Mouse (Mus musculus) hindbrain, embryonic 16.5 days (tissue): ENCODE measurements around the gene Pkdrej. TPM values are rescaled to one million over a fixed set of nuclear protein-coding genes. Genes with fewer than 3 reads are reported as not detected.

Source experiments
- ATAC-seq: fragments of 200-750 bp; cut with Nextera tagmentation; 2 replicates; pipeline ENCODE4 v1.8.0; 2017; ENCODE audit warnings: moderate TSS enrichment, moderate library complexity
- H3K27ac ChIP-seq: fragments of 300-500 bp; sonication (generic); 2 replicates; pipeline ENCODE4 v1.5.1; 2014; ENCODE audit warnings: low read depth, mild to moderate bottlenecking, control low read depth, low read length, moderate library complexity
- H3K27me3 ChIP-seq: fragments of 300-500 bp; sonication (generic); replicated peaks from 2 replicates; pipeline ENCODE4 v1.6.1; 2014; ENCODE audit warnings: low read length; ENCODE audit not compliant: control insufficient read depth, insufficient read depth
- H3K36me3 ChIP-seq: fragments of 300-500 bp; sonication (generic); 2 replicates; pipeline ENCODE4 v1.6.1; 2014; ENCODE audit warnings: mild to moderate bottlenecking, low read length, moderate library complexity, mixed read lengths; ENCODE audit not compliant: control insufficient read depth, insufficient read depth
- H3K4me1 ChIP-seq: fragments of 300-500 bp; sonication (generic); 2 replicates; pipeline ENCODE4 v1.6.1; 2014; ENCODE audit warnings: low read depth, low read length; ENCODE audit not compliant: control insufficient read depth, insufficient read depth
- H3K4me2 ChIP-seq: fragments of 300-500 bp; sonication (generic); 2 replicates; pipeline ENCODE4 v1.6.1; 2014; ENCODE audit warnings: mild to moderate bottlenecking, low read length, control low read depth, moderate library complexity
- H3K4me3 ChIP-seq: fragments of 300-500 bp; sonication (generic); 2 replicates; pipeline ENCODE4 v1.5.1; 2014; ENCODE audit warnings: mild to moderate bottlenecking, low read length, control low read depth, moderate library complexity
- H3K9ac ChIP-seq: fragments of 300-500 bp; sonication (generic); 2 replicates; pipeline ENCODE4 v1.6.1; 2014; ENCODE audit warnings: low read depth, mild to moderate bottlenecking, control low read depth, low read length, moderate library complexity
- H3K9me3 ChIP-seq: fragments of 300-500 bp; sonication (generic); 2 replicates; pipeline ENCODE4 v1.6.1; 2014; ENCODE audit warnings: mild to moderate bottlenecking, low read length, moderate library complexity; ENCODE audit not compliant: control insufficient read depth
- WGBS: fragments of 180-500 bp; shearing (Covaris S2); extraction: QIAGEN DNeasy Blood & Tissue Kit; methylation state at CpG from one replicate; pipeline ENCODE4 v1.1.7; 2014; 5-methylcytosine and 5-hydroxymethylcytosine counted together
- polyA plus RNA-seq: library from polyadenylated mRNA; unstranded; fragments of >200 nt; fragmentation: Nextera tagmentation; extraction: Ambion mirVana; gene quantifications from 2 replicates; pipeline ENCODE4 v1.2.1, GENCODE M21; 2015

Pkdrej gene
- polyA plus RNA-seq, 1 experiment from 2014 or later: 0.08 TPM

GRCm38 (mm10) chr15:85766677-85767076 is 54.9 kb downstream of the Pkdrej start:
- no peaks in the 10 kb centered on the region for H3K27me3 ChIP-seq
- H3K27ac ChIP-seq: no peak overlapping the region
- no peak overlapping the region for H3K4me2 ChIP-seq
- no peak for ATAC-seq
- H3K4me3 ChIP-seq: no peak overlapping the region
- H3K4me1 ChIP-seq: no peaks in the 10 kb centered on the region
- no peak overlapping the region for H3K9ac ChIP-seq
- no peaks in the 10 kb centered on the region for H3K36me3 ChIP-seq
- 94% methylated on average over 5 of the region's 5 CpGs for WGBS
- peaks cover 2% of the 10 kb centered on the region; the same call in 1 of the 2 replicates for H3K9me3 ChIP-seq

- no peaks in the 10 kb centered on the region for H3K4me1 ChIP-seq
- H3K4me2 ChIP-seq: no peak overlapping the region
- H3K9me3 ChIP-seq: peaks cover 2% of the 10 kb centered on the region; the same call in 1 of the 2 replicates
- no peak for ATAC-seq
- no peaks in the 10 kb centered on the region for H3K36me3 ChIP-seq
- H3K4me3 ChIP-seq: no peak overlapping the region
- 49% methylated on average over 3 of the region's 3 CpGs for WGBS
- H3K9ac ChIP-seq: no peak overlapping the region
- H3K27ac ChIP-seq: no peak overlapping the region
- H3K27me3 ChIP-seq: no peaks in the 10 kb centered on the region
These were observed 56.5 kb downstream of the Pkdrej start for GRCm38 (mm10) chr15:85765022-85765421.

Other genes with a start within 250 kb of the Pkdrej start
- gene Wnt7b, start 239.3 kb downstream of the Pkdrej start, polyA plus RNA-seq: 26.4 and 35.4 TPM in 2 replicates
- 2.7 and 2.9 TPM in 2 replicates for gene Ppara, start 86.8 kb downstream of the Pkdrej start, polyA plus RNA-seq
- gene Cdpf1, start 10.0 kb downstream of the Pkdrej start, polyA plus RNA-seq: 21.9 and 24.9 TPM in 2 replicates
- gene Ttc38, start 10.6 kb upstream of the Pkdrej start, polyA plus RNA-seq: 3.2 and 4.2 TPM in 2 replicates
- 6.2 and 8.3 TPM in 2 replicates for gene Gtse1, start 38.0 kb upstream of the Pkdrej start, polyA plus RNA-seq
- gene Trmu, start 57.6 kb upstream of the Pkdrej start, polyA plus RNA-seq: 47.6 and 50.3 TPM in 2 replicates
- 0.76 and 1.2 TPM in 2 replicates for gene Celsr1, start 212.0 kb upstream of the Pkdrej start, polyA plus RNA-seq
- gene Gramd4, start 236.0 kb upstream of the Pkdrej start, polyA plus RNA-seq: 18.4 and 30.4 TPM in 2 replicates